ENCODE assay signal across 7 mouse cellular contexts in genomic region chr9:31253311-31253734, GRCm38 (mm10). TPM values are rescaled to one million over a fixed set of nuclear protein-coding genes. Genes with fewer than 3 reads are reported as not detected.
A peak's percentile ranks its signal among the peaks of the same experiment; 100 is the strongest.
DNase-seq lines count a peak whose midpoint lies in the region; ATAC-seq and TF ChIP-seq lines count a peak whose summit lies in the region.

No protein-coding gene starts in this region.

- H3K4me2 ChIP-seq in kidney, embryonic 16.5 days (replicated peaks; ENCODE audit: low read depth, low read length) = peak overlapping the region; percentile 33

- no peaks in the 10 kb centered on the region for H3K36me3 ChIP-seq in E14TG2a.4 (ENCODE audit: insufficient read depth, low read length)
- no peaks in the 10 kb centered on the region for H3K36me3 ChIP-seq in kidney, embryonic 16.5 days (ENCODE audit: insufficient read depth, low read length)

- peak overlapping the region; percentile 37 for H3K27ac ChIP-seq in kidney, embryonic 16.5 days (ENCODE audit: low read length)

- peaks cover 39% of the 10 kb centered on the region for H3K4me1 ChIP-seq in E14TG2a.4 (replicated peaks; ENCODE audit: low read depth, low read length)
- H3K4me1 ChIP-seq in kidney, embryonic 16.5 days (ENCODE audit: insufficient read depth, low read length) = 0 out of 2 replicates have a peak, but pooled peaks cover 8% of the 10 kb centered on the region

- H3K27me3 ChIP-seq in E14TG2a.4 (ENCODE audit: insufficient read depth, low read length) = no peaks in the 10 kb centered on the region
- H3K27me3 ChIP-seq in kidney, embryonic 16.5 days (ENCODE audit: insufficient read depth, low read length) = no peaks in the 10 kb centered on the region

- no peak overlapping the region for H3K9ac ChIP-seq in kidney, embryonic 16.5 days (replicated peaks; ENCODE audit: low read length)

- 42% methylated on average over 10 of the region's 10 CpGs for WGBS in kidney, embryonic 16.5 days

- ATAC-seq in kidney, embryonic 16.5 days (ENCODE audit: low FRiP score, low TSS enrichment) = peak; percentile 67; the same call in 1 of the 2 replicates
- peak; percentile 37; the same call in 1 of the 2 replicates for ATAC-seq in megakaryocyte, adult 5-6 weeks (ENCODE audit: poor library complexity, severe bottlenecking)

- peak overlapping the region; percentile 62 for H3K4me3 ChIP-seq in E14TG2a.4 (replicated peaks; ENCODE audit: low read length)
- peak overlapping the region; percentile 19 for H3K4me3 ChIP-seq in kidney, embryonic 16.5 days (ENCODE audit: low read length)

- TF ChIP-seq CTCF in E14TG2a.4 (conservative IDR thresholded peaks at IDR 0.05; ENCODE audit: low read length) = no peak

- no peaks in the 10 kb centered on the region for H3K9me3 ChIP-seq in E14TG2a.4 (ENCODE audit: low read length)
- H3K9me3 ChIP-seq in kidney, embryonic 16.5 days (ENCODE audit: low read length) = no peaks in the 10 kb centered on the region

- peak; percentile 32 for DNase-seq in adrenal gland, adult 8-10 months
- DNase-seq in heart, adult 8-10 months (ENCODE audit: low spot score) = peak; percentile 86
- no peak for DNase-seq in cerebellum, adult 11-12 months
- no peak for DNase-seq in urinary bladder, adult 2 months (ENCODE audit: low spot score)

RNA-seq across cellular contexts. Expression of gene Prdm10, which starts 27.0 kb away (rescaled TPM):
- total RNA-seq in adrenal gland, adult 8-10 months (2022) = 10 to 100 TPM in 3 of 4 experiments, 1 to 10 TPM in 1; 7.9 to 10.8 (median 10.5) TPM
- 1 to 10 TPM; 4.4 to 6.2 (median 5.2) TPM for total RNA-seq in heart, adult 8-10 months (2022)
- 5.4 and 5.8 TPM in 2 replicates for polyA plus RNA-seq in kidney, embryonic 16.5 days (2015; fragmentation: Nextera tagmentation; extraction: Ambion mirVana)
- total RNA-seq in megakaryocyte, adult 5-6 weeks (2015) = 10.4 and 13.3 TPM in 2 replicates
- total RNA-seq in megakaryocyte, adult 5-6 weeks (2017) = 8.3 and 9.4 TPM in 2 replicates
- polyA plus RNA-seq in urinary bladder, adult 2 months (2012; rRNA removed) = 6.7 and 7.4 TPM in 2 replicates

RNA-seq across cellular contexts. Expression of gene Aplp2, which starts 41.7 kb away (rescaled TPM):
- 100 to 1,000 TPM; 633 to 794 (median 714) TPM for total RNA-seq in adrenal gland, adult 8-10 months (2022)
- 100 to 1,000 TPM; 290 to 388 (median 328) TPM for total RNA-seq in heart, adult 8-10 months (2022)
- polyA plus RNA-seq in kidney, embryonic 16.5 days (2015; fragmentation: Nextera tagmentation; extraction: Ambion mirVana) = 405 and 416 TPM in 2 replicates
- 68.9 and 88.0 TPM in 2 replicates for total RNA-seq in megakaryocyte, adult 5-6 weeks (2015)
- 101 and 113 TPM in 2 replicates for total RNA-seq in megakaryocyte, adult 5-6 weeks (2017)
- polyA plus RNA-seq in urinary bladder, adult 2 months (2012; rRNA removed) = 943 and 1,034 TPM in 2 replicates

Comparison
In these comparisons a context has a peak if more than half of its experiments do, and no peak if none do; other contexts are left out.
1. DNase-seq: peak in adrenal gland, adult 8-10 months (single experiment) and heart, adult 8-10 months (single experiment); none in cerebellum, adult 11-12 months (single experiment) and urinary bladder, adult 2 months (single experiment).